Mouse (Mus musculus): ENCODE data around the gene Shisa9.

GRCm38 (mm10) chr16:12129782-12130181 is 145.9 kb downstream of the Shisa9 start:
- TF ChIP-seq CTCF (IDR thresholded peaks at IDR 0.05; ENCODE audit: low read depth) (no peak), EP300 (IDR thresholded peaks at IDR 0.05; ENCODE audit: low read depth) (no peak)

All from liver, embryonic 14.5 days (tissue).